Mouse (Mus musculus) kidney, adult 2 months (tissue): Measurements from ENCODE around the gene Gm3285.

Experiments used
- CTCF ChIP-seq: fragments of 200-500 bp; conservative IDR thresholded peaks from 2 replicates; pipeline ENCODE4 v1.5.1; 2011; ENCODE audit warnings: low read depth, mild to moderate bottlenecking, control low read depth, low read length, moderate library complexity, mixed read lengths; ENCODE audit not compliant: insufficient read depth, insufficient read length
- POLR2A ChIP-seq: fragments of 200-500 bp; IDR thresholded peaks from one replicate; pipeline ENCODE4 v1.6.1; 2011; ENCODE audit warnings: low read depth, low read length, control low read depth

DNA sequence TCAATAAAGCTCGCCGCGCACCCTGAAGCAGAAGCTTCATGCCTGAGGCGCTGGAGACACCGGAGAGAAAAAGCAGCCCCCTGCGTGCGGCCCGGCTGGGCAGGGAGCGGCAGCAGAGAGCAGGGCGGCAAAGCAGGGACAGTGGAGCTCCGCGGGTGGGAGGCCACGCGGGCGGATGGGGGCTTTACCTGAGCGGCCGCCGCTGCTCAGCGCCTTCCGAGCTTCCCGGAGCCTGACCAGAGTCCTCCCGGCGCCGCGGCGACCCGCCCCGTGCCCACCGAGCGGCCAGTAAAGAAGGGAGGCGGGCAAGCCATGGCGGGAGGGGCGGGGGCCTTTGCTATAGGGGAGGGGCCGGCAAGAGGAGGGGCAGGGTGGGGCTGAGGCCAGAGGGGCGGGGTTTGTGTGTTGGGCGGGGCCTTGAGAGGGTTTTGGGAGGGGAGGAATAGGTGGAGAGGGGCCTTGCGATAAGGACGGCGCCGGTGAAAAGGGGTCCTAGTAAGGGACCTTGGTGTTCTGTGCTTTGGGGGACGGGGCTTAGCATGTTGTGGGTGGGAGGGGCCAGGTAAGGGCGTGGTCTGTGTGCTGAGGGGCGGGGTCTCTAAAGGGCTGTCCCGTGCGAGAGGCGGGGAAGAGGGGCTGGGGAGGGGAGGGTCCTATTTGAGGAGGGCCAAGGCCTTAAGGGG, 40.6 kb downstream of the Gm3285 start, which contains the start of gene Lrrc3:
- TF ChIP-seq POLR2A (no peak), CTCF (no peak)
